Mouse (Mus musculus): ENCODE data around the gene Tigd3. TPM values are rescaled to one million over a fixed set of nuclear protein-coding genes. Genes with fewer than 3 reads are reported as not detected.

The Tigd3 gene
- polyA plus RNA-seq, 1 experiment, result 1.3 TPM

GRCm38 (mm10) chr19:5872528-5872927 lies 21.4 kb downstream of the Tigd3 start:
- peak overlapping the region; percentile 88 for H3K27ac ChIP-seq (ENCODE audit: insufficient read depth, low read length)
- peaks cover 18% of the 10 kb centered on the region for H3K36me3 ChIP-seq (ENCODE audit: control insufficient read depth, insufficient read depth, low read length)
- no peak for DNase-seq (ENCODE audit: low read depth in 1 of 2, low spot score in 2 of 2)
- H3K4me3 ChIP-seq (ENCODE audit: extremely low read depth, insufficient read depth, insufficient read length), result peak overlapping the region; percentile 40
- 42% methylated on average over 4 of the region's 4 CpGs for WGBS
- H3K27me3 ChIP-seq (ENCODE audit: control insufficient read depth, insufficient read depth, low read length), result no peaks in the 10 kb centered on the region
- TF ChIP-seq CTCF (IDR thresholded peaks at IDR 0.05; ENCODE audit: extremely low read depth, insufficient read depth, insufficient read length, insufficient replicate concordance) (no peak), POLR2A (IDR thresholded peaks at IDR 0.05; ENCODE audit: low read depth, low read length) (no peak)
- H3K4me1 ChIP-seq (ENCODE audit: control insufficient read depth, insufficient read depth, insufficient read length), result peaks cover 24% of the 10 kb centered on the region

DNA sequence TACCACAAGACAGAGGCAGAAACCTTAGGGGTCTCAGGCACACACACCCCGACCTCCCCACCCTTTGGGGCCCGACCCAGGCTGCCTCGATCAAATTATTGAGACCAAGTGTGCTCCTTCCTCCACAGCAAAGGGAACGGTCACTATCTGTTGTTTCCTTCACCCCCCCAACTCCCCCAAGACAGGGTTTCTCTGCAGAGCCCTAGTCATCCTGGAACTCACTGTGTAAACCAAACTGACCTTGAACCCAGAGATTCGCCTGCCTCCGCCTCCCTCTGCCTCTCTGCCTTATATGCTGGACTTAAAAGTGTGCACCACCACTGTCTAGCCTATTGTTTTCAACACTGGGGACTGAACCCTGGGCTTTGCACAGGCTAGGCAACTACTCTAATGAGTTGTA lies 22.3 kb downstream of the Tigd3 start:
- Histone ChIP-seq H3K4me3 (ENCODE audit: extremely low read depth, insufficient read depth, insufficient read length) (peak overlapping the region; percentile 12; the same call in 1 of the 2 replicates), H3K27me3 (ENCODE audit: control insufficient read depth, insufficient read depth, low read length) (no peaks in the 10 kb centered on the region), H3K4me1 (ENCODE audit: control insufficient read depth, insufficient read depth, insufficient read length) (peaks cover 19% of the 10 kb centered on the region), H3K27ac (ENCODE audit: insufficient read depth, low read length) (peak overlapping the region; percentile 56), H3K36me3 (ENCODE audit: control insufficient read depth, insufficient read depth, low read length) (peaks cover 22% of the 10 kb centered on the region)
- TF ChIP-seq CTCF (IDR thresholded peaks at IDR 0.05; ENCODE audit: extremely low read depth, insufficient read depth, insufficient read length, insufficient replicate concordance) (no peak), POLR2A (IDR thresholded peaks at IDR 0.05; ENCODE audit: low read depth, low read length) (no peak)
- DNase-seq (ENCODE audit: low read depth in 1 of 2, low spot score in 2 of 2), result no peak
- 36% methylated on average over 6 of the region's 6 CpGs for WGBS

- 22% methylated on average over 7 of the region's 7 CpGs for WGBS
- Histone ChIP-seq H3K27ac (ENCODE audit: insufficient read depth, low read length) (peak overlapping the region; percentile 56), H3K4me3 (ENCODE audit: extremely low read depth, insufficient read depth, insufficient read length) (peak overlapping the region; percentile 29; the same call in 1 of the 2 replicates), H3K27me3 (ENCODE audit: control insufficient read depth, insufficient read depth, low read length) (no peaks in the 10 kb centered on the region), H3K4me1 (ENCODE audit: control insufficient read depth, insufficient read depth, insufficient read length) (peaks cover 19% of the 10 kb centered on the region), H3K36me3 (ENCODE audit: control insufficient read depth, insufficient read depth, low read length) (peaks cover 23% of the 10 kb centered on the region)
- DNase-seq (ENCODE audit: low read depth in 1 of 2, low spot score in 2 of 2), result peak in 1 of 2 experiments; percentile 34
- TF ChIP-seq CTCF (IDR thresholded peaks at IDR 0.05; ENCODE audit: extremely low read depth, insufficient read depth, insufficient read length, insufficient replicate concordance) (no peak), POLR2A (IDR thresholded peaks at IDR 0.05; ENCODE audit: low read depth, low read length) (no peak)
These were observed 22.7 kb downstream of the Tigd3 start for GRCm38 (mm10) chr19:5871273-5871672.

GRCm38 (mm10) chr19:5868096-5868495 lies 25.9 kb downstream of the Tigd3 start:
- H3K4me3 ChIP-seq (ENCODE audit: extremely low read depth, insufficient read depth, insufficient read length), result no peak overlapping the region
- 86% methylated on average over 6 of the region's 6 CpGs for WGBS
- TF ChIP-seq POLR2A (IDR thresholded peaks at IDR 0.05; ENCODE audit: low read depth, low read length) (no peak), CTCF (IDR thresholded peaks at IDR 0.05; ENCODE audit: extremely low read depth, insufficient read depth, insufficient read length, insufficient replicate concordance) (no peak)
- peaks cover 12% of the 10 kb centered on the region; the same call in 1 of the 2 replicates for H3K4me1 ChIP-seq (ENCODE audit: control insufficient read depth, insufficient read depth, insufficient read length)
- H3K36me3 ChIP-seq (ENCODE audit: control insufficient read depth, insufficient read depth, low read length), result peaks cover 49% of the 10 kb centered on the region
- no peaks in the 10 kb centered on the region for H3K27me3 ChIP-seq (ENCODE audit: control insufficient read depth, insufficient read depth, low read length)
- no peak for DNase-seq (ENCODE audit: low read depth in 1 of 2, low spot score in 2 of 2)
- no peak overlapping the region for H3K27ac ChIP-seq (ENCODE audit: insufficient read depth, low read length)

DNA sequence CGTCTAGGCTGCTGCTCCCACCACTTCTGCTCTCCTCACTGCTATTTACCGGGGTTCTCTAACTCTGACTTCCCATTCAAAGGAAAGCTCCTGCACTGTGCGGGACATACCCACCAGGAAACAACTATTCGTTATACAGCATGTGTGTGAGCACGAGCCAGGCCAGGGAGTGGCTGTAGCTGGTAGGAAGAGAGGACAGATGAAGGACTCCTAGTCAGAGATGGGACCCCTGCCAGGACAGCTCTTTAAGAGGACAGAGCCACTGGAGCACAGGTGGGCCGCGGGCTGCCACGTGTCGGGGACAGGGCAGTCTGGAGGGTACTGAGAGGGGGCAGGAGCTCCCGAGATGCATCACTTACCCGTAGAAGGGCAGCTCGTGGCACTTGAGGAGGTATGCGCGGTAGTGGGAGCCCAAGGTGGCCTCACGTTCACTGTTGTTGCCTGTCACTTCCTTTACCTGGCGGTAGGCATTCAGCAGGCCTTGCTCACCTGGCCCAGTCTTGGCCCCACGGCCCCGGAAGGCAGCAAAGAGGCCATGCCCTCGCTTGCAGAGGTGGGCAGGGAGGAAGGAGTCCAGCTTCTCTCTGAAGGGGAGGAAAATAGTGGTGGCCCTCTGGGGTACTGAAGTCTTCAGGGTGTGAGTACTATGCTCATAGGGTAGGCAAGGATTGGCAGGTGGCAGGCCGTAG lies 29.1 kb downstream of the Tigd3 start:
- Histone ChIP-seq H3K27me3 (ENCODE audit: control insufficient read depth, insufficient read depth, low read length) (no peaks in the 10 kb centered on the region), H3K27ac (ENCODE audit: insufficient read depth, low read length) (no peak overlapping the region), H3K36me3 (ENCODE audit: control insufficient read depth, insufficient read depth, low read length) (peaks cover 61% of the 10 kb centered on the region), H3K4me1 (ENCODE audit: control insufficient read depth, insufficient read depth, insufficient read length) (no peaks in the 10 kb centered on the region), H3K4me3 (ENCODE audit: extremely low read depth, insufficient read depth, insufficient read length) (no peak overlapping the region)
- DNase-seq (ENCODE audit: low read depth in 1 of 2, low spot score in 2 of 2), result no peak
- WGBS, result 95% methylated on average over 20 of the region's 20 CpGs
- TF ChIP-seq CTCF (IDR thresholded peaks at IDR 0.05; ENCODE audit: extremely low read depth, insufficient read depth, insufficient read length, insufficient replicate concordance) (no peak), POLR2A (IDR thresholded peaks at IDR 0.05; ENCODE audit: low read depth, low read length) (no peak)

GRCm38 (mm10) chr19:5863776-5864175 lies 30.2 kb downstream of the Tigd3 start:
- Histone ChIP-seq H3K4me3 (ENCODE audit: extremely low read depth, insufficient read depth, insufficient read length) (no peak overlapping the region), H3K36me3 (ENCODE audit: control insufficient read depth, insufficient read depth, low read length) (peaks cover 58% of the 10 kb centered on the region), H3K4me1 (ENCODE audit: control insufficient read depth, insufficient read depth, insufficient read length) (no peaks in the 10 kb centered on the region), H3K27ac (ENCODE audit: insufficient read depth, low read length) (no peak overlapping the region), H3K27me3 (ENCODE audit: control insufficient read depth, insufficient read depth, low read length) (no peaks in the 10 kb centered on the region)
- TF ChIP-seq CTCF (IDR thresholded peaks at IDR 0.05; ENCODE audit: extremely low read depth, insufficient read depth, insufficient read length, insufficient replicate concordance) (no peak), POLR2A (IDR thresholded peaks at IDR 0.05; ENCODE audit: low read depth, low read length) (no peak)
- 93% methylated on average over 5 of the region's 5 CpGs for whole genome bisulfite sequencing
- DNase-seq (ENCODE audit: low read depth in 1 of 2, low spot score in 2 of 2), result no peak
